Mouse (Mus musculus): ENCODE measurements at regions not wholly inside any gene's neighbourhood (a gene's known extent, or its start where the extent isn't known, plus 50 kb on each side); places are given as distances from the start of the nearest gene placed in this dataset.
A peak's percentile ranks its signal among the peaks of the same experiment; 100 is the strongest.

GRCm38 (mm10) chr3:128126664-128127063 is 230.5 kb upstream of the Fam241a start:
- no peak for DNase-seq (ENCODE audit: low spot score in 2 of 2)

DNA sequence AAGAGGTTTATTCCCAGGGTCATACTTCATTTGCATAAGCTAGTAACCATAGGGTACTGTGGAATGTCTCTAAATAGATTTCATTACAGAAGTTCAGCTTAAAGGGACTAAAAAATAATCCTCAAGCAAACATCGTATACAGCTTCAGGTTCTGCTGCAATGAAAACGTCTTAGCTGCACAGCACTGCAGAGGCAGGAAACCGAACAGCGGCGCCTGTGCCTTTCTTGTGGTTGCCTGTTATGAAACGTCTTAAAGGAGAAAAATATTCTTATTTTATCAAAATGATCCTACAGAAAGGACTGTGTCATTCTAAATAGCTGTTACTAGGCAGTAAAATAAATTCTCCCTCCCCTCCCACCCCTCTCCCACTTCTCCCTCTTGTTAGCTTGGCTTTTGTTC is 226.0 kb upstream of the Fam241a start:
- no peak for DNase-seq (ENCODE audit: low spot score in 2 of 2)

- no peak for DNase-seq (ENCODE audit: low spot score in 2 of 2)
Observed at GRCm38 (mm10) chr3:128120647-128121440, 224.7 kb upstream of the Fam241a start.

DNA sequence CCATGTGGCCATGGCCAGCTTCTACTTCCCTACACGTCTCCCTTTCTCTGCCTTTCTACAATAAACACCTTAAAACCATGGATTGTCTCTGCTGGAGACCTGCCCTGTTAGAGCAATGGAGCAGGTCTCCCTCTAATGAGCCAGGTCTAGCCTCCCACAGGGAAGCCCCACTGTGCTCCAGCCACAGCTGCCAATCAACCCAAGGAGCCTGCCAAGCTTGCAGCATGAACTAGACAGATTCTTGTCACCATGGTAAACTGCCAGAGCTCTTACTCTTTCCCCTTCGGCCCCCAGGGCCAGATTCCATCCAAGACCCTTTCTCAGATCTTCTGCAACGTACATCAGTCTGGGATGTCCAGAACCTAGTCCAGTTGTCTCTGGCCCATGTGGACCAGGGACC is 217.1 kb upstream of the Fam241a start:
- no peak for DNase-seq (ENCODE audit: low spot score in 2 of 2)

GRCm38 (mm10) chr3:128110406-128110805 is 214.3 kb upstream of the Fam241a start:
- DNase-seq (ENCODE audit: low spot score in 2 of 2): no peak

DNA sequence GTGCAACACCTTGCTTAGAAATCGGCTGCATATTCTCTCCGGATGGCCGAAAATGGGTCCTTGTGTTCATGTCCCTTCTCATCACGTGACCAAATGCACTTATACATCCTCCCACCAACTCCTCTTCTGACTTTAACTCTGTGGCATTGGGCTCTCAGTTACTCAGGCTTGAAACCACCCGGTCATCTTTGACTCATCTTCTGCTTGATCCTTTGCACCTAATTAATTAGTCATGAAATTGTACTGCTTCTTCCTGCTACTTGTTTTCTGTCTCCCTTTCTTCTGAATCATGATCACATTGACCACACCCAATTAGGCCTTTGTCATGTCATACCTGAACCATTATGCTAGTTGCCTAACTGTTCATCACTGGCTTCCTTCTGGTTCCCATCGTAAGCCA is 208.4 kb upstream of the Fam241a start:
- no peak for DNase-seq (ENCODE audit: low spot score in 2 of 2)

DNA sequence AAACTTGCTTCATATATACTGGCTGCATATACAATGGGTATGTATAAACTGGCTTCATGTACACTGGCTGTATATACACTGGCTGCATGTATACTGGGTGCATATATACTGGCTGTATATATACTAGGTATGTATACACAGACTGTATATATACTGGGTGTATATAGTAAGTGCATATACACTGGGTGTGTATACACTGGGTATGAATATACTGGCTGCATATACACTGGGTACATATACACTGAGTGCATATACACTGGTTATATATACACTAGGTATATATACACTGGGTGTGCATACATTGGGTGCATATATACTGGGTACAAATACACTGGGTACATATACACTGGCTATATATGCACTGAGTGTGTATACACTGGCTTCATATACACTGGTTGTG is 196.9 kb upstream of the Fam241a start:
- no peak for DNase-seq (ENCODE audit: low spot score in 2 of 2)

- peak in 1 of 2 experiments; percentile 10 for DNase-seq (ENCODE audit: low spot score in 2 of 2)
Observed at GRCm38 (mm10) chr3:128088207-128088606, 192.1 kb upstream of the Fam241a start.

DNA sequence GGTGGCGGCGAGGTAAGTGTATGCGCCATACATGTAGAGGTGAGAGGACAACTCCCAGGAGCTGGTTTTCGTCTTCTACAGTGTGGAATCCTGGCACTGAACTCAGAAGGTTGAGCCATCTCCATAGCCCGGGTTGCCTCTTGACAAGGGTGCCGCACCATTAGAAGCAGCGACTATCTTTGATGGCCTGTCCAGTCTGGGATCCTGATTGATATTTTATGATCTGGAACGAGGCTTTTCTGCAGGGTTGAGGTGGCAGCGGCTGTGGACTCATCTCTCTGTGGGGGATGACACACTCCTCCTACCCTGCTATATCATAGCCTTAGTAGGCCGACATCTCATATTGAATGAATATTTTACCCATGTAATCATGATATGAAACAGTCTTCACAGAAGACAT is 191.0 kb upstream of the Fam241a start:
- DNase-seq (ENCODE audit: low spot score in 2 of 2): no peak

DNA sequence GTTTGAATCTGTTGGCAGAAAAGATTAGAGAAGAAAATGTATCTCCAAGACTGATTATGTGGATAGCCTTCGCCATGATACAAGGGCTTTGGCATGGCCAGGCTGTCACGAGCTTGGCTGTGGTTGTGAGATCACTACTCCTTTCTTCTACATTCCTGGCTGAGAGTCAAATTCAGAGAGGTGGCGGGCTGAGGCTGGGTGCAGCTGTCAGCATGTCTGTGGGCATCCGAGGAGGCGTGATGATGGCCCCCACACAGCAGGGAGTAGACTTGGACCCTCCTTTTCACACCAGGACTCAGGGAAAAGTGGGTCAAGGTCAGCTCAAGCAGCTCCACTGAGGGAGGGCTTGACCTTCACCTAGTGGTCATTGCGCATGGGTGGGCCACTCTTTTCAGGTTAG is 186.3 kb upstream of the Fam241a start:
- no peak for DNase-seq (ENCODE audit: low spot score in 2 of 2)

- DNase-seq (ENCODE audit: low spot score in 2 of 2): no peak
Observed at GRCm38 (mm10) chr3:128081430-128081829, 185.3 kb upstream of the Fam241a start.

DNA sequence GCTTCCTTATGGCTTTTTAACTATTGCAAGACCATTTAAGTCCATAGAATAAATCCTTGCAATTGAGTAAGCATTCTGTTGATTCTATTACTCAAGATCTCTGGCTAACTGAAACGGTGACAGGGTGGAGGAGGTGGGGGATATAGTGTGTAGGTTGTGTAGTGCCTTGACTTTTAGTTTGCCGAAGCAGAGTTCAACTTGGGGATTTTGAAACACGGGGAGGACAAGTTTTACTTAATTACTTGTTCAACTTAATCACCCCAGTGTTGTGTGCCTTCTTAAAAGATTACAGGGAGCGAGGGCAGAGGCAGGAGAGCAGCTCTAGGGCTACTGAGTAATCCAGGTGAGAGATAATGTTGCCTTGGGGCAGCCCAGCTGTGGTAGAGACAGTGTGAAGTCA is 171.7 kb upstream of the Fam241a start:
- no peak for DNase-seq (ENCODE audit: low spot score in 2 of 2)

GRCm38 (mm10) chr3:128054031-128054430 is 157.9 kb upstream of the Fam241a start:
- DNase-seq (ENCODE audit: low spot score in 2 of 2): no peak

- DNase-seq (ENCODE audit: low spot score in 2 of 2): no peak
Observed at GRCm38 (mm10) chr3:128043709-128044108, 147.6 kb upstream of the Fam241a start.

DNA sequence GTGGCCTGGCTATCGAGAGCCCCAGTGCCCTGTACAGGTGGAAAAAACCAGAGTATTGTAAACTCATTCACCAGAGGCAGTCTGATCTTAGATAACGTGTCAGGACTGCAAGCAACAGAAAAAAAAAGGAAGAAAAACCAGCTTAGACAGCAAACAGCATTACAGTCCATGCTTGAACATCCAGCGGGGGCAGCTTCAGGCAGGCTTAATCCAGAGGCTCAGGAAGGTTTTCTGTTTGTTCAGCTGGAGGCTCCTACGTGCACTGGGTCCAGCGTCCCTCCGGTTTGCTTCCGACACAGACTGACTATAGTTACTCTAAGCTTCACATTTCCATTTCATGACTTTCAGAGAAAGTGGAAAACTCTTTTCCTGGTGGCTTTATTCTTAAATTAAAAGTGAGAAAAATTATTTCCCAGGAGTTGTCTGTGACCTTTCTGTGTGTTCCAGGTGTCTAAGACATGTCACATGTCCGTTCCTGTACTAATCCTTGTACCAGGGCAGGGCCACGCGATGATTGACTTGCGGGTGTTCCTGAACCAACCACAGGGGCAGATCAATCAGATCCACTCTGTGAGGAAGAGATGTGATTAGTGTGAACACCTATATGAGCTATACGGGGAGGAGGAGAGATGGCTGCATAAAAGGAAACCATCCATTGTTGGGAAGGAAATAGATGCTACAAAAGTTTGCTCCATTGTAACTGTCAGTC is 144.4 kb upstream of the Fam241a start:
- no peak for DNase-seq (ENCODE audit: low spot score in 2 of 2)

GRCm38 (mm10) chr3:128039185-128039584 is 143.1 kb upstream of the Fam241a start:
- DNase-seq (ENCODE audit: low spot score in 2 of 2): no peak

- no peak for DNase-seq (ENCODE audit: low spot score in 2 of 2)
Observed at GRCm38 (mm10) chr3:128036538-128036937, 140.4 kb upstream of the Fam241a start.

- no peak for DNase-seq (ENCODE audit: low spot score in 2 of 2)
Observed at GRCm38 (mm10) chr3:128030352-128030751, 134.2 kb upstream of the Fam241a start.

GRCm38 (mm10) chr3:128029565-128029915 is 133.4 kb upstream of the Fam241a start:
- no peak for DNase-seq (ENCODE audit: low spot score in 2 of 2)

DNA sequence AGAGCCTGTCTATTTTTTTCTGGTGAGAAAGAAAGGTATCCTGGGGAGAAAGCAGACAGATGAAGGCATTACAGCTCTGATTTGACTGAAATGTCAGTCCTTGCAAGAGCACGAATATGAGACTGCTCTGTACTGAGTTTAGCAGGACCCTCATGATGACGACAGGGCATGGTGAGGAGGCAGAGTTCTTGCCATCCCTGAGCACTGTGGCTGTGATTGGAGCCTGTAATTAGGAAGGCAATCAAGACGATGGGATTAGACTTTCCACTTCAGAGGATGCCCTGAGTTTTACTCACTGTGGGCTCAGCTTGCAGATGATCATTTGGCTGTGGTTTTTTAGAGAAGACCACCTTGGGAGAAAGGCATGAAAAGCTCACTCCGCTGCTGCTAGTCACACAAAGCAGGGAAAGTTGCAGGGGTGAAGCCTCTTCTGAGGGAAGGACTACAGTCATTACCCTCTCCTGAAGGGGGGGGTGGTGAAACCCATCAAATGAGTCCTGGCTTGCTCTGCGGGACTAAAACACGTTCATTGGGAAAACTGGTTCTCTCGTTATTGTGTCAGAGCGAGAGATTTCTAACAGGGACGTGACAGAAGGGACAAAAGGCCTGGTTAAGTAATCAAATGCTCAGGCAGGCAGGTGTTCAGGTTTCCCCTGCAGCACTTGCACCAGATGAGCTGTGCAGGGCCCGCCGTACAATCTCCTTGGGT is 132.9 kb upstream of the Fam241a start:
- no peak for DNase-seq (ENCODE audit: low spot score in 2 of 2)

- no peak for DNase-seq (ENCODE audit: low spot score in 2 of 2)
Observed at GRCm38 (mm10) chr3:128024856-128025255, 128.7 kb upstream of the Fam241a start.

DNA sequence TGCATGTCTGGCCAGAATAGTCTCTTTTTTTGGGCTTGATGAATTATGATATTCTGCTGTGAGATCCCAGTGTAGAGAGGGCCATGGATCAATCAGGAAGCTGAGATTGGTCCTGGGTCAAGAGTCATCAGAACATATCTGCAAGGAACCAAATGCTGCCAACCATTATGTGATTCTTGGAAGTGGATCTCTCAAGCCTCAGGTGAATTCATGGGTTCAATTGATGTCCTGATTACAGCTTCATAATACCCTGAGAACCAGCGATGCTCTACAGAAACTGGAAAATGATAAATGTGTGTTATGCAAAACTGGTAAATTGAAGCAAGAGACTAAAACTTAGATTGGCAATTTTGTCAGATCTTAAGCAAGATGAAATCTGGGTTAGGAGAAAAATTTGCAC is 118.8 kb upstream of the Fam241a start:
- DNase-seq (ENCODE audit: low spot score in 2 of 2): no peak

Measured in left cerebral cortex, adult 8-10 months (tissue).